Mouse (Mus musculus): ENCODE data around the gene Ncoa7.

- TF ChIP-seq CTCF (IDR thresholded peaks at IDR 0.05; ENCODE audit: borderline replicate concordance, extremely low read depth, insufficient read depth, insufficient read length) (no peak), POLR2A (IDR thresholded peaks at IDR 0.05; ENCODE audit: borderline replicate concordance, extremely low read depth, insufficient read depth, insufficient read length, poor library complexity, severe bottlenecking) (no peak)
Measured at GRCm38 (mm10) chr10:30702663-30703062, 100.5 kb downstream of the Ncoa7 start.

Data from brain, embryonic 14.5 days (tissue).